Mouse (Mus musculus): ENCODE data around the gene Dock7. TPM values are rescaled to one million over a fixed set of nuclear protein-coding genes. Genes with fewer than 3 reads are reported as not detected.
A peak's percentile ranks its signal among the peaks of the same experiment; 100 is the strongest.

Dock7 gene
- 41.7 and 48.8 TPM in 2 replicates for polyA plus RNA-seq (2015; fragmentation: Nextera tagmentation; extraction: Ambion mirVana)

DNA sequence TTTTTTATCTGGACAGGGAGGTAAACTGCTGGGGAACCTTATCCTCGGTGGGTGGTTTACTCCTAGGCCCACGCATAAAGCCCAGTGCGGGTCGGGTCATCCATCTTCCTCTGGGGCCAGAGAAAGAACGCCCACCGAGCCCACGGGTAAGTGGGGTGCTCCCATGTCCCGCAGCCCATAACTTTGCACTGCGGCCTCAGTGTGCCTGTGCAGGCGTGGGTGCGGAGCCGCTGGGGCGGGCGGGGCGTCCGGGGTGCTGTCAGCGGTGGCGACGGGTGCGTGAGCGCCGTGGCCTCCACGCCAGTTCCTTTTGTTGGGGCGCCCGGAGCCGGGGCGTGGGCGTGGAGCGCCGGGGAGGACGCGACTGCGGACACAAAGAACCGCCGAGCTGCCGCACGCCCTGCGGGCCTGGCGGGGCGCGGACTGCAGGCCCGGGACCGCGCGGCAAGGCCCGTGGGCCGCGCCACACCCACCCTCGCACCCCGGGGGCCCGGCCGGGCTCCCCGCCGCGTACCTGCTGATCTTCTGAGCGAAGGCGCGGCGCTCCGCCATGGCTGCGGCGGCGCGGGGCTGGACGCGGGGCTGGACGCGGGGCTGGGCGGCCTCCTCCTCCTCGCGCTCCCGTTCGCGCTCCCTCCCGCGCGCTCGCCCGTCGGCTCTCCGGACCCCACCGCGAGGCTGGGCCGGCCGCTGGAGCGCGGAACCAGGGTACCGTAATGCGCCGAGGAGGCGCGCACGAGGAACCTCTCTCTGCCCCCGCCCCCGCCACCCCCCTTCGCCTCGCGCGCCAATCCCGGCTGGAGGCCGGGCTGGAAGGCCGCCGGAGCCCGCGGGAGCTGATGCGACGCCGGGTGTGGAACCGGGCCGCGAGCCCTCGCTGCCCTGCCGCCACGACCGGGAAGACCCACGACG lies at the start of gene Dock7:
TSS of gene Dock7 (minus strand) at position 705 of the 912 bp plus-strand sequence.
- H3K4me3 ChIP-seq (replicated peaks): peak within 1 kb of the TSS; percentile 89
- H3K4me1 ChIP-seq: peaks cover 18% of the 10 kb centered on the region
- H3K36me3 ChIP-seq: no peaks in the 10 kb centered on the region
- H3K9me3 ChIP-seq: no peaks in the 10 kb centered on the region
- H3K4me2 ChIP-seq: peak within 1 kb of the TSS; percentile 81
- no peaks in the 10 kb centered on the region for H3K27me3 ChIP-seq (replicated peaks)
- ATAC-seq (ENCODE audit: insufficient read depth, low FRiP score, low read depth): peak; percentile 94
- WGBS: under 1% methylated on average over 93 of the region's 117 CpGs
- peak within 1 kb of the TSS; percentile 93 for H3K9ac ChIP-seq
- H3K27ac ChIP-seq: peak within 1 kb of the TSS; percentile 74

- Histone ChIP-seq H3K4me2 (no peak overlapping the region), H3K27me3 (replicated peaks) (no peaks in the 10 kb centered on the region), H3K9ac (no peak overlapping the region), H3K4me1 (no peaks in the 10 kb centered on the region), H3K9me3 (no peaks in the 10 kb centered on the region), H3K4me3 (replicated peaks) (no peak overlapping the region), H3K36me3 (no peaks in the 10 kb centered on the region), H3K27ac (no peak overlapping the region)
- WGBS: 85% methylated on average over 5 of the region's 5 CpGs
- ATAC-seq (ENCODE audit: insufficient read depth, low FRiP score, low read depth): no peak
Observed at GRCm38 (mm10) chr4:99168869-99169268, 48.2 kb upstream of the Dock7 start.

DNA sequence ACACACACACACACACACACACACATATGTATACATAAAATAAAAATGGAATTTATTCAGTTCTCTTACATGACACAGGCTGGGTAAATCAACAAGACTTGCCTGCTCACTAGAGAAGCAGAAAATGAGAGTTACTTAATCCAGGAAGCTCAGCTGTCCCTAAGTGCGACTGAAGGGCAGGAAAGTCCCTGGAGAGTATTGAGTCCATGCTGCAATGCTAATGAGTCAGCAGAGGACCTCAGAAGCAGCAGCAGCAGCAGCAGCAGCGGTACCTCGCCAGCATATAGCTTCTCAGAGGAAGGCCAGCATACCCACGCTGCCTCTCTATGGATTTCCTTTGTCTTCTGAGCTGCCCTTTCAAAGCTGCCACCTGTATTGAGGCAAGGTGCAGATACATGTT lies 42.8 kb upstream of the Dock7 start:
- H3K27ac ChIP-seq: no peak overlapping the region
- ATAC-seq (ENCODE audit: insufficient read depth, low FRiP score, low read depth): no peak

DNA sequence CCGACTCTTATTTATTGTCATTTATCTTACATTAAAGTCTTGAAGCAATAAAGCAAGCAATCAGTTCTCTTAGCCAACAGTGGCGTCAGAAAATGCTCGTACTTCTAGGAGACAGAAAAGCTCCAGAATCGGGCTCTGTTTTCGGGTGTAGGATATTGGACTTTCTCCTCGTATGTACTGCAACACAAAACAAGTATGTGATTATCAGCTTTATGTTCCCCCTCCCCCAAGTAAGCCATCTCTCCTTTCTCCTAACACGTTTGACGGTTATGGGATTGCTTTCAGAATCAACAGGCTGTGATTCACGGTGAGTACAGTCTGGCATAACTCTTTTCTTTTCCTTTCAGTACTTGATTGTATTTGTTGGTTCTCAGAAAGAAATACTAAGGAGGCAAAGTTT lies 42.3 kb upstream of the Dock7 start:
- H3K36me3 ChIP-seq: no peaks in the 10 kb centered on the region
- H3K9me3 ChIP-seq: no peaks in the 10 kb centered on the region
- peaks cover 5% of the 10 kb centered on the region; the same call in 1 of the 2 replicates for H3K4me1 ChIP-seq
- 0 out of 2 replicates have a peak overlapping the region, but pooled peaks have one; percentile 4 for H3K4me2 ChIP-seq
- WGBS: 45% methylated on average over 9 of the region's 9 CpGs
- ATAC-seq (ENCODE audit: insufficient read depth, low FRiP score, low read depth): no peak
- H3K27me3 ChIP-seq (replicated peaks): no peaks in the 10 kb centered on the region
- H3K9ac ChIP-seq: no peak overlapping the region
- no peak overlapping the region for H3K4me3 ChIP-seq (replicated peaks)
- no peak overlapping the region for H3K27ac ChIP-seq

More for the DNA sequence above, 42.8 kb upstream of the Dock7 start:
- no peak overlapping the region for H3K9ac ChIP-seq
- WGBS: 20% methylated on average over 4 of the region's 4 CpGs
- H3K36me3 ChIP-seq: no peaks in the 10 kb centered on the region
- H3K4me2 ChIP-seq: no peak overlapping the region
- H3K4me3 ChIP-seq (replicated peaks): no peak overlapping the region
- peaks cover 5% of the 10 kb centered on the region; the same call in 1 of the 2 replicates for H3K4me1 ChIP-seq
- no peaks in the 10 kb centered on the region for H3K27me3 ChIP-seq (replicated peaks)
- no peaks in the 10 kb centered on the region for H3K9me3 ChIP-seq

DNA sequence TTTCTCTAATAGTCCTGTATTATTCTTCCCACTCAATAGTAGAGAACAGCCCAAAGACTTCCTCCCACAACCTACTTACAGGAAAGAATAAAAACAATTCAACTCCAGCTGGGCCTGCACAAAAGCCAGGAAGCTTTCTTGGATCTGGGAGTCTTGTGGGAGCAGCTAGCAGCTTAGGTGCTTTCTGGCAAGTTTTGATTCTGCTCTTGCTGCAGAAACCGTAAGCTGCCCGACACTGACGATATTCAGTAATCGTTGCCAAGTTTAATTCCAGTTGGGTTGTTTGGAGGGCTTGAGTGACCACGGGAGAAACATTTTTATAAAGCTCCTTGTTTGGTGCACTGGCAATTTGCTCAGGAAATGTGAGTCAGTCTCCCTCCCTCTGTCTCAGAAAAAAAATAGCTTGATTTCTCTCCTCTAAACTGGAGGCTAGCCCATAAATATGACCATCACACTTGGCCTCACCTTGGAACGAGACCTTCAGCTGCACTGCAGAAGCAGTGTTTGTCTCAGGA lies 40.8 kb upstream of the Dock7 start:
- Histone ChIP-seq H3K4me3 (replicated peaks) (no peak overlapping the region), H3K9ac (no peak overlapping the region), H3K9me3 (no peaks in the 10 kb centered on the region), H3K36me3 (no peaks in the 10 kb centered on the region), H3K4me1 (peaks cover 5% of the 10 kb centered on the region; the same call in 1 of the 2 replicates), H3K4me2 (no peak overlapping the region), H3K27me3 (replicated peaks) (no peaks in the 10 kb centered on the region), H3K27ac (peak overlapping the region; percentile 62)
- WGBS: 11% methylated on average over 6 of the region's 6 CpGs
- no peak for ATAC-seq (ENCODE audit: insufficient read depth, low FRiP score, low read depth)

GRCm38 (mm10) chr4:99160899-99161298 lies 40.2 kb upstream of the Dock7 start:
- ATAC-seq (ENCODE audit: insufficient read depth, low FRiP score, low read depth): no peak
- Histone ChIP-seq H3K4me2 (no peak overlapping the region), H3K27ac (no peak overlapping the region), H3K9me3 (no peaks in the 10 kb centered on the region), H3K9ac (no peak overlapping the region), H3K36me3 (no peaks in the 10 kb centered on the region), H3K4me1 (peaks cover 5% of the 10 kb centered on the region; the same call in 1 of the 2 replicates), H3K4me3 (replicated peaks) (no peak overlapping the region), H3K27me3 (replicated peaks) (no peaks in the 10 kb centered on the region)
- WGBS: 68% methylated on average over 5 of the region's 5 CpGs

- H3K4me1 ChIP-seq: peaks cover 5% of the 10 kb centered on the region; the same call in 1 of the 2 replicates
- 34% methylated on average over 3 of the region's 3 CpGs for WGBS
- no peak overlapping the region for H3K9ac ChIP-seq
- no peak overlapping the region for H3K27ac ChIP-seq
- no peaks in the 10 kb centered on the region for H3K9me3 ChIP-seq
- no peak overlapping the region for H3K4me2 ChIP-seq
- ATAC-seq (ENCODE audit: insufficient read depth, low FRiP score, low read depth): no peak
- no peak overlapping the region for H3K4me3 ChIP-seq (replicated peaks)
- H3K36me3 ChIP-seq: no peaks in the 10 kb centered on the region
- H3K27me3 ChIP-seq (replicated peaks): no peaks in the 10 kb centered on the region
Observed at GRCm38 (mm10) chr4:99160414-99160813, 39.7 kb upstream of the Dock7 start.

DNA sequence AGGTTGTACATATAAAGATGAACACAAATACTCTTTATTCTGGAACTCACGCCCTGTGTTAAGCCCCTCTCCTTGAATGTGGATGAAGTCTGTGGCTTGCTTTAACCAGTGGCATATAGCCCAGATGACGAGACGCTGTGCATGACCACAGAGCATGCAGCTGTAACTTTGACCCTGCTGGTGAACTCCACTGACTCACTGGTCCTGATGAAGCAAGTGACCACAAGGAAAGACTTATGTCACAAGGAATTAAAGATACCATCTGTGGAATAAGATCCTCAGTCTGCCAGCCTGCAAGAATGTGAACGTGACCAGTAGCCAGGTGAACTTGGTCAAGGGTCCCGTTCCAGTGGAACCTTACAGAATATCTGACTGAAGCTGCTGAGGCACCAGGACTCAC lies 37.8 kb upstream of the Dock7 start:
- Histone ChIP-seq H3K4me2 (no peak overlapping the region), H3K9ac (no peak overlapping the region), H3K9me3 (no peaks in the 10 kb centered on the region), H3K27me3 (replicated peaks) (no peaks in the 10 kb centered on the region), H3K4me3 (replicated peaks) (no peak overlapping the region), H3K27ac (no peak overlapping the region), H3K36me3 (no peaks in the 10 kb centered on the region), H3K4me1 (peaks cover 5% of the 10 kb centered on the region; the same call in 1 of the 2 replicates)
- WGBS: 82% methylated on average over 5 of the region's 5 CpGs
- no peak for ATAC-seq (ENCODE audit: insufficient read depth, low FRiP score, low read depth)

DNA sequence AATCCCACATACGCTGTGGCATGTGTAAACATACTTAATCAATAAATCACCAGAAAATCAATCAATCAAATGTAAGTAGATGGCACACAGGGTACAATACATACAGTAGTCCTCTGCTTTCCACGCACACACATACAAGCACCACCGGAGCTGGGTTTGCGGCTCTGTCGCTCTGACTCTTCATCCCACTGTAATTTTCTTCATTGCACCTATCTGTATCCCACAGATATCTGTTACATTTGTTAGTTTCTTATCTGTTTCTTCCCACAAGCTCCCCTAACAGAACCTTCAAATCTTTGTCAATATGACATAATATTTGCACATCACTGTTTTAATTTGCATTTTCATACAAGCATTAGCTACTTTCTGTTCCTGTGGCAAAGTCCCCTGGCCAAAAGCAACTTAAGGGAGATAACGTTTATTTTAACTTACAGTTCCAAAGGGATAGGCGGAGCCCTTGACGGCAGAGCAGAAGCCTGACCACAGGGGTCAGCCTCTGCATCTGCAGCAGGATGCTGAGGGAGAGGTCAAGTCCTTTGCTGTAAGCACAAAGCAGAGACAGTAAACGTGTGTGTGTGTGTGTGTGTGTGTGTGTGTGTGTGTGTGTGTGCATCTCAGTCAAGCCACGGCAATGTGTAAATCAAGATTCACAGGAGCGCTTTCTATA lies 36.1 kb upstream of the Dock7 start:
- 43% methylated on average over 11 of the region's 11 CpGs for WGBS
- H3K27ac ChIP-seq: no peak overlapping the region
- H3K4me1 ChIP-seq: no peaks in the 10 kb centered on the region
- no peaks in the 10 kb centered on the region for H3K9me3 ChIP-seq
- H3K9ac ChIP-seq: no peak overlapping the region
- no peaks in the 10 kb centered on the region for H3K27me3 ChIP-seq (replicated peaks)
- no peaks in the 10 kb centered on the region for H3K36me3 ChIP-seq
- no peak overlapping the region for H3K4me2 ChIP-seq
- no peak for ATAC-seq (ENCODE audit: insufficient read depth, low FRiP score, low read depth)
- H3K4me3 ChIP-seq (replicated peaks): no peak overlapping the region

DNA sequence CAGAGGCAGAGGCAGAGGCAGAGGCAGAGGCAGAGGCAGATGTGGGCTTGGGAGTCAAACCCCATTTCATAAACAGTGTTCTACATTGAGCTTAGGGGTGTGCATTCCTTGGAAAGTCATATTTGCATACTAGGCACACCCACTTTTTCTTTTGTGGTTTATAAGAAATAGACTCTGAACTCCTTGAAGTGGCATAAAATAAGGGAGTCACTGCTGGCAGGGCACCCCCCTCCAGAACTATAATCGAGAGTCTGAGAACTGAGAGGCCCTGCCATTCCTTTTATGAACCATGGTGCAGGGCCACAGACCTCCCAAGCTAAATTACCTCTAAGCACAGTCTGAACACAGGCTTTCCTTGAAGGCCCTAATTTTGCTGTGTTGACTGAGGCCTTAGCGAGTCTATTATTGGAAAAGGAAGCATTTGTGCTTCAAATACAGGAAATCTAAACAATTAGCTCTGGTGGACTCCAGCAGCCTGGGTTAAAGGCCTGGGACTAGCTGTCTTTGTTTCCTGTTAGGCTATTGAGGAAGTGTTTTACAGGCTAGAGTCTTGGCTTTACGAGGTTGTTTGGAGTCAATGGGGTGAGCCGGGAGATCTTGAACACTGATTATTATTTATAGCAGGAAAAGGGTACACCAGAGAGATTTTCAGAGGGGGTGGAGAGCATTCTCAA lies 31.3 kb upstream of the Dock7 start:
- 44% methylated on average over 4 of the region's 4 CpGs for WGBS
- peak overlapping the region; percentile 42; the same call in 1 of the 2 replicates for H3K27ac ChIP-seq

DNA sequence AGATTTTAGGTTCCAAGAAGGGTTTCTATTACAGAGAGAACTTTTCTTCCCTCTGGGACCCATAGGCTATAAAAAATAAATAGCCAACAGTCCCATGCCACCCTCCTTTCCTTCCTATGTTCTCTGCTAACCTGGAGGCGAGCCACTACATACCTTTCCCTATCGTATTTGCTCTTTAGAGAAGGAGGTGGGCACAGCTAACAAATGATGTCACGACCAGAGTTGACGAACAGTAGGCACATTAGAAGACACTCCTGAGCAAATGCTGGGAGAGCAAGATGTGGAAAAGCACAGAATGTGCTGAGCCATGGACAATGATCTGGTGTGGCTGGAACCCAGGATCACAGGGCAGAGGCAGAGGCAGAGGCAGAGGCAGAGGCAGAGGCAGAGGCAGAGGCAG lies 30.7 kb upstream of the Dock7 start:
- Histone ChIP-seq H3K9me3 (no peaks in the 10 kb centered on the region), H3K27me3 (replicated peaks) (no peaks in the 10 kb centered on the region), H3K4me1 (no peaks in the 10 kb centered on the region), H3K9ac (no peak overlapping the region), H3K4me2 (no peak overlapping the region), H3K4me3 (replicated peaks) (no peak overlapping the region), H3K27ac (0 out of 2 replicates have a peak overlapping the region, but pooled peaks have one; percentile 42), H3K36me3 (no peaks in the 10 kb centered on the region)
- 64% methylated on average over 4 of the region's 4 CpGs for WGBS
- ATAC-seq (ENCODE audit: insufficient read depth, low FRiP score, low read depth): no peak

More for the DNA sequence above, 31.3 kb upstream of the Dock7 start:
- Histone ChIP-seq H3K4me2 (no peak overlapping the region), H3K27me3 (replicated peaks) (no peaks in the 10 kb centered on the region), H3K9me3 (no peaks in the 10 kb centered on the region), H3K36me3 (no peaks in the 10 kb centered on the region), H3K4me1 (no peaks in the 10 kb centered on the region), H3K9ac (no peak overlapping the region), H3K4me3 (replicated peaks) (no peak overlapping the region)
- ATAC-seq (ENCODE audit: insufficient read depth, low FRiP score, low read depth): 0 out of 2 replicates have a peak, but pooled peaks have one; percentile 30
